Mouse (Mus musculus): ENCODE measurements around the gene Ccdc152. TPM values are rescaled to one million over a fixed set of nuclear protein-coding genes. Genes with fewer than 3 reads are reported as not detected.

The Ccdc152 gene
- polyA plus RNA-seq, 1 experiment: not detected

DNA sequence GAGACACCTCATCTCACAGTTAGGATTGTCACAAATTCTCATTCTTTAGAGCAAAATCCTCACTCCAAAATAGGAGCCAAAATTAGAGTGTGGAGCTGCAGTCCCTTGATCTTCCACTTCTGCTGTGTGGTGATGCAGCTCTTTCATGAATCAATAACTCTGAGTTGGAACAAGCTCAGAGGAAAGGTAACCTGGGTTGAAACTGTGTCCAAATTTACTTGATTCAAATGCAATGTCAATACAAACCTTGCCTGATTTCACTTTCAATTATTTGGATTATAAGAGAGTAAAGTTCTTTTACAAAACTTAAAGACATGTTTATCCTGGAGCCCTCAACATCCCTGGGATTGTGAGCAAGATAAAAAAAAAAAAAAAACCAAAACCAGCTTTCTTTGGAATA is 19.7 kb upstream of the Ccdc152 start:
- Histone ChIP-seq H3K4me1 (ENCODE audit: control insufficient read depth, insufficient read depth, low read length) (no peaks in the 10 kb centered on the region), H3K27ac (ENCODE audit: insufficient read depth, low read depth, low read length) (no peak overlapping the region), H3K4me3 (ENCODE audit: insufficient read depth, low read depth, low read length) (no peak overlapping the region)
- TF ChIP-seq CTCF (IDR thresholded peaks at IDR 0.05; ENCODE audit: insufficient read depth, low read depth, low read length) (no peak), POLR2A (IDR thresholded peaks at IDR 0.05; ENCODE audit: insufficient read depth, low read depth, low read length) (no peak)

DNA sequence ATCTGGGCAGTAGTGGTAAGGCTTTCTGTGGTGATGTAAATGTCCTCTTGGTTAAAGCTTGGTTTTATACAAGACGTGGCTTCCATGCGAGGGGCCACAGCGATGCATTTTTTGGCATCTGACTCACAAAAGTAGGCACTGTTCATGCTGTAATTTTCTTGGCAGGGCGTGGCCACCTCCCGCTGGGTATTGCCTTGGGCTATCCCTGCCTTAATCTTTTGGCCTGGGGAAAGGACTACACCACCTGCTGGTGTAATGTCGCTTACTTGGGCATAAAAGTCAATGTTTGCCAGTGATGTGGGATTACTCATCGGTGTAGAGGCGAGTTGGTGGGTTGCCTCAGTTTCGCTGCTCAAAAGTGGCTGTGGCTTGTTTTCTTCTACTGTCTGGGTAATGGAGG is 16.6 kb upstream of the Ccdc152 start:
- WGBS: 88% methylated on average over 9 of the region's 9 CpGs
- Histone ChIP-seq H3K4me1 (ENCODE audit: control insufficient read depth, insufficient read depth, low read length) (no peaks in the 10 kb centered on the region), H3K27ac (ENCODE audit: insufficient read depth, low read depth, low read length) (no peak overlapping the region), H3K4me3 (ENCODE audit: insufficient read depth, low read depth, low read length) (no peak overlapping the region)
- TF ChIP-seq CTCF (IDR thresholded peaks at IDR 0.05; ENCODE audit: insufficient read depth, low read depth, low read length): no peak
- TF ChIP-seq POLR2A (IDR thresholded peaks at IDR 0.05; ENCODE audit: insufficient read depth, low read depth, low read length): no peak

DNA sequence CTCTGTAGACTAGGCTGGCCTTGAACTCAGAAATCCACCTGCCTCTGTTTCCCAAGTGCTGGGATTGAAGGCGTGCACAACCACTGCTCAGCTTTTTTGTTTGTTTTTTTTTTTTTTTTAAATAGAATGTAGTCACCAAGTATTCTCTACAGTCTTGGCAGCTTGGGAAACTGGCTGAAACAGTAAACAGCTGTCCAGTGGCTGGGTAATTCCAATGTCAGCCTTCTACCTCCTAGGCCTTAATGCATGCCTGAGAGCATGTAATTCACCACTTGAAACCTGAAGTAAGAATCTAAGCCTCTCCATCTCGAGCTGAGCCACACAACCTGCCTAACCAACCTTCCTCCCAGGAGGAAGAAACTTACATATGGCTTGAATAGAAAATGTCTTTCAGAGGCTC is 13.3 kb upstream of the Ccdc152 start:
- no peak overlapping the region for H3K27ac ChIP-seq (ENCODE audit: insufficient read depth, low read depth, low read length)
- H3K4me3 ChIP-seq (ENCODE audit: insufficient read depth, low read depth, low read length): no peak overlapping the region
- 78% methylated on average over 2 of the region's 2 CpGs for WGBS
- H3K4me1 ChIP-seq (ENCODE audit: control insufficient read depth, insufficient read depth, low read length): no peaks in the 10 kb centered on the region
- no peak for TF ChIP-seq POLR2A (IDR thresholded peaks at IDR 0.05; ENCODE audit: insufficient read depth, low read depth, low read length)
- TF ChIP-seq CTCF (IDR thresholded peaks at IDR 0.05; ENCODE audit: insufficient read depth, low read depth, low read length): no peak

DNA sequence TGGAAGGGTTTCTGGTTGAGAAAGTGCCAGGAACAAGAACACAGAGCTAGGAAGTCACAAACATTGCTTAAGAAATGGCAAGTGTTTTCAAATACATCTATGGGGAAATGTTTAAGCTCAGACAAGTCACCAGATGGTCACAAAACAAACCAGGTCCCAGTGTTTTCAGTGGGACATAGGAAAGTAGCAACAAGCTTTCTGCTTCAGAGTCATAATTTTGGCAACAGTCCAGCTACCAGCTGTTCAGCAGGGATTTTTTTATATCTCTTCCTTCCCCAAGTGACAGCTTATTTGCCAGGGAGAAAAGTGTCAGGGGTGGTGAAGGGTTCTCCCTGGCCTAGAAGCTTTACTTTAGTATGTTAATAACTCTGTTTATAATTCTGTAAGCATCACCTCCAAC is 9.6 kb upstream of the Ccdc152 start:
- Histone ChIP-seq H3K4me3 (ENCODE audit: insufficient read depth, low read depth, low read length) (no peak overlapping the region), H3K27ac (ENCODE audit: insufficient read depth, low read depth, low read length) (no peak overlapping the region), H3K4me1 (ENCODE audit: control insufficient read depth, insufficient read depth, low read length) (no peaks in the 10 kb centered on the region)
- no peak for TF ChIP-seq POLR2A (IDR thresholded peaks at IDR 0.05; ENCODE audit: insufficient read depth, low read depth, low read length)
- TF ChIP-seq CTCF (IDR thresholded peaks at IDR 0.05; ENCODE audit: insufficient read depth, low read depth, low read length): no peak

DNA sequence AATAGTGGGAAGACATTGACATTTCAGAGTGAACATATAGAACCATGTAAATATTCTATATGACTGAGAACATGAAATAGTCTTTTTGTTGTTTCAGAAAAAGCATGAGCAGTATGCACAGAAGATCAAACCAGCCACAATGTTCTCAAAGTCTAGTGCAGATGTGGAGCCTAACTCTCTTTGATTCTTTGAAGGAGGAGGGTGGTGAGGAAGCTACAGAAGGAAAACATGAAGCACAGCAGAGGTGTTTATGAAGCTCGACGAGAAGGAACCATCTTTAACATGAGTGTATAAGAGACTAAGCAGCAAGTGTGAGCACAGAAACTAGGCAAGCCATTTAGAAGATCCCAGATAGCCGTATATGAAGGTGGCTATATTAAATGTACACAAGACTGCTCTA is 6.5 kb upstream of the Ccdc152 start:
- TF ChIP-seq CTCF (IDR thresholded peaks at IDR 0.05; ENCODE audit: insufficient read depth, low read depth, low read length) (no peak), POLR2A (IDR thresholded peaks at IDR 0.05; ENCODE audit: insufficient read depth, low read depth, low read length) (no peak)
- Histone ChIP-seq H3K4me1 (ENCODE audit: control insufficient read depth, insufficient read depth, low read length) (no peaks in the 10 kb centered on the region), H3K4me3 (ENCODE audit: insufficient read depth, low read depth, low read length) (no peak overlapping the region), H3K27ac (ENCODE audit: insufficient read depth, low read depth, low read length) (no peak overlapping the region)
- WGBS: 86% methylated on average over 3 of the region's 3 CpGs

DNA sequence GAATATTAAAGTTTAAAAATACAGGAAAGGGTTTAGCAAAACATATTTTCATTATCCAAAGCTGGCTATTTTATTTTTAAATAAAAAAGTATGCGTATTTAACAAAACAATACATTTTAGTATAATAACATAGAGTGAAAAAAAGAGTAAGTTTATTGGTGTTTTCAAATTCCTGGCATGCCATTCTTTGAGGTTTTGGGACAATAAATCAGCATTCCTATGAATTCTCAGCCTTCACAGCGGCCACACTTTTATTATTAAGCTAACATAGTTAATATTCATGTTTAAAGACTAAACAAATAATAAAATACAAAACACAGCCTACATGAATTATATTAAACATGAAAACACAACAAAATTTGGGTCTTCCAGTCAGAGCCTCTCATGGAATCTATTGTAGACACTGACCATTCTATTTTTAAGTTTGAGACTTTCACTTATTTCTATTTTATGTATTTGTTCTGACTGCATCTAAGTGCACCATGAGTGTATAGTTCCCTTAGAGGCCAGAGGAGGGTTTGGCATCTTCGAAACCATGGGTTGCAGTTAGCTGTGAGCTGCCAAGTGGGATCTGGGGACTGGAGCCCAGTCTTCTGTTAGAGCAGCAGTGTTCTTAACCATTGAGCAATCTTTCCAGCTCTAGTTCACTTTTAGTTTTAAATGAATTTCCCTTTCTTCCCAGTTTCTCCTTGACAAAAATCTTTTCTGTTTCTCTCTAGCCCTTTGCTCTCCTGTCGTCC is 2.8 kb downstream of the Ccdc152 start:
- 79% methylated on average over 4 of the region's 4 CpGs for WGBS
- Histone ChIP-seq H3K4me3 (ENCODE audit: insufficient read depth, low read depth, low read length) (no peak overlapping the region), H3K27ac (ENCODE audit: insufficient read depth, low read depth, low read length) (no peak overlapping the region), H3K4me1 (ENCODE audit: control insufficient read depth, insufficient read depth, low read length) (no peaks in the 10 kb centered on the region)
- TF ChIP-seq CTCF (IDR thresholded peaks at IDR 0.05; ENCODE audit: insufficient read depth, low read depth, low read length) (no peak), POLR2A (IDR thresholded peaks at IDR 0.05; ENCODE audit: insufficient read depth, low read depth, low read length) (no peak)

DNA sequence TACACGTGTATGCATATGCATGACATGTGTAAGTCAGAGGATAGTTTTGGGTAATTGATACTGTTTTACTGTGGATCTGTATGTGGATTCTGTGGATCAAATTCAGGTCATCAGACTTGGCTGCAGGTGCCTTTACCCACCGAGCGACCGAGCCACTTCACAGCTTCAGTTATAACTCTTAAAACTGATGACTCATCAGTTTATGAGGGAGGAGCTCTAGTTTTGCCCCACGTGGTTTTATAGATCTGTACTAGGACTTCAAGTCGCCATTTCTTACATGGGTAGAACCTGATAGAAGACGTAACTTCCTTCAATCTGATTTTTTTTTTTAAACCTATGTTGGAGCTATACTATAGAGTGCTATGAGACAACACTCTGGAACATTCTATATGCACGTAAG is 5.7 kb downstream of the Ccdc152 start:
- no peak for TF ChIP-seq POLR2A (IDR thresholded peaks at IDR 0.05; ENCODE audit: insufficient read depth, low read depth, low read length)
- no peak for TF ChIP-seq CTCF (IDR thresholded peaks at IDR 0.05; ENCODE audit: insufficient read depth, low read depth, low read length)
- no peak overlapping the region for H3K27ac ChIP-seq (ENCODE audit: insufficient read depth, low read depth, low read length)
- WGBS: 81% methylated on average over 8 of the region's 8 CpGs

DNA sequence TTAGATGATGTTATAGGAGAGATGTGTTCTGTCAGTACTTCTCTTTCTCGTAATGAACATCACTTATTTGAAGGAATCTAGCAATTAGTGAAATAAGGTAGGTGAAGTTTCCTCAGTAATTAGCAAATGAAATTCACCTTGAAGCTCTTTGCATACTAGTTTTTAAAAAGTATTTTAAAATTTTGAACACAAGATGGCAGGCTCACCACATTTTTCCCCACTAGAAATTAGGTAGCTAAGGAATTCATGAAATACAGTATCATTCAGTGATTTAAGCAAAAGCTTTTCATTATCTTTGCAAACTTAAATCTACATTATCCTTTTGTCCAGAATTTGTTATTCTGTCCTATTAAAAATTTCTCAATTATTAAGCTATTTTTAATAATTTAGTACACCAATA is 7.3 kb downstream of the Ccdc152 start:
- H3K4me1 ChIP-seq (ENCODE audit: control insufficient read depth, insufficient read depth, low read length): no peaks in the 10 kb centered on the region
- 75% methylated on average over 1 of the region's 1 CpGs for WGBS
- H3K4me3 ChIP-seq (ENCODE audit: insufficient read depth, low read depth, low read length): no peak overlapping the region
- no peak for TF ChIP-seq CTCF (IDR thresholded peaks at IDR 0.05; ENCODE audit: insufficient read depth, low read depth, low read length)
- no peak for TF ChIP-seq POLR2A (IDR thresholded peaks at IDR 0.05; ENCODE audit: insufficient read depth, low read depth, low read length)
- H3K27ac ChIP-seq (ENCODE audit: insufficient read depth, low read depth, low read length): no peak overlapping the region

More for the DNA sequence above, 5.7 kb downstream of the Ccdc152 start:
- Histone ChIP-seq H3K4me1 (ENCODE audit: control insufficient read depth, insufficient read depth, low read length) (no peaks in the 10 kb centered on the region), H3K4me3 (ENCODE audit: insufficient read depth, low read depth, low read length) (no peak overlapping the region)

DNA sequence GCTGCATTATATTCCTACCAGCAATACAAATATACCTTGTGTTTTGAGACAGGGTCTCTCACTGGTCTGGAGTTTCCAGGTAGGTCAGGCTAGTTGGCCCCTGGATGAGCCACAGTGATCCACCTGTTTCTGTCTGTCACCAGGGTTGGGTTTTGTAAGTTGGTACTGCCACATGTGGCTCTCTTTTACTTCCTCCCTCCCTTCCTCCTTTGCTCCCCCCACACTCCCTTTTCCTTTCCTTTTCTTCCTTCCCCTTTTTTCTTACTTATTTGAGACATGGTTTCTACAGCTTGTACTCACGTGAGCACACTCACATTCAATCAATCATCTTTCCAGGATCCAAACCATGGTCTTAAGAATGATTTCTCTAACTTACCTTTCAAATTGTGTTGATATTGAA is 9.8 kb downstream of the Ccdc152 start:
- Histone ChIP-seq H3K4me1 (ENCODE audit: control insufficient read depth, insufficient read depth, low read length) (no peaks in the 10 kb centered on the region), H3K4me3 (ENCODE audit: insufficient read depth, low read depth, low read length) (no peak overlapping the region), H3K27ac (ENCODE audit: insufficient read depth, low read depth, low read length) (no peak overlapping the region)
- WGBS: 60% methylated on average over 1 of the region's 1 CpGs
- no peak for TF ChIP-seq CTCF (IDR thresholded peaks at IDR 0.05; ENCODE audit: insufficient read depth, low read depth, low read length)
- no peak for TF ChIP-seq POLR2A (IDR thresholded peaks at IDR 0.05; ENCODE audit: insufficient read depth, low read depth, low read length)

DNA sequence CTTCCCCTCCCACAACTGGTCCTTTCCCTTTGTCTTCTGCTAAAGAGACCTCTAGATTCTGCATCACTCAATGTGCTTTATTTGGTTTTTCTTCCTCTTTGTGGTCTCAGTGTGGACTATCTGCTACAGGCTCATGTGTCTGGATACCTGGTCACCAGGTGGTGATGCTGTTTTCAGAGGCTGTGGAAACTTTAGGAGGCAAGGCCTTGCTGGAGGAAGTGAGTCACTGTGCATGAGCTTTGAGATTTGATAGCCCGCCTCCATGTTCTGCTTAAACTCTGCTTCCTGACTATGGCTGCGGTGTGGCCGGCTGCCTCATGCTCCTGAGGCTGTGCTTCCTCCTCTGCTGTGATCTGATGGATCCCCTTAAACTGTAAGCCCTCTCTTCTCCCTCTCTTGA is 12.9 kb downstream of the Ccdc152 start:
- TF ChIP-seq CTCF (IDR thresholded peaks at IDR 0.05; ENCODE audit: insufficient read depth, low read depth, low read length) (no peak), POLR2A (IDR thresholded peaks at IDR 0.05; ENCODE audit: insufficient read depth, low read depth, low read length) (no peak)
- no peak overlapping the region for H3K4me3 ChIP-seq (ENCODE audit: insufficient read depth, low read depth, low read length)
- H3K4me1 ChIP-seq (ENCODE audit: control insufficient read depth, insufficient read depth, low read length): no peaks in the 10 kb centered on the region
- no peak overlapping the region for H3K27ac ChIP-seq (ENCODE audit: insufficient read depth, low read depth, low read length)
- 88% methylated on average over 3 of the region's 3 CpGs for WGBS
